Mouse (Mus musculus): ENCODE measurements around the gene Cphx3. TPM values are rescaled to one million over a fixed set of nuclear protein-coding genes. Genes with fewer than 3 reads are reported as not detected.
A peak's percentile ranks its signal among the peaks of the same experiment; 100 is the strongest.
"Not testable (repeated sequence)": the region's sequence is repeated elsewhere in the genome, so short reads cannot be mapped to it uniquely, and the experiment has no call there.

Gene Cphx3
- polyA plus RNA-seq, 1 experiment from 2014 or later, result not detected

GRCm38 (mm10) chr14:26237183-26237582 is 155.1 kb downstream of the Cphx3 start:
- no CpG with 5 or more reads among the region's 2 CpGs for WGBS
- not testable (repeated sequence) for H3K36me3 ChIP-seq (ENCODE audit: insufficient read depth); ATAC-seq (ENCODE audit: insufficient read depth); H3K27me3 ChIP-seq (ENCODE audit: insufficient read depth, low read length); H3K4me1 ChIP-seq (ENCODE audit: insufficient read depth); H3K9me3 ChIP-seq (ENCODE audit: low read depth, low read length); H3K4me3 ChIP-seq (ENCODE audit: low read depth, low read length); H3K27ac ChIP-seq (ENCODE audit: low read depth); DNase-seq; H3K4me2 ChIP-seq; H3K9ac ChIP-seq

- ATAC-seq (ENCODE audit: insufficient read depth), result peak; percentile 94
- not testable (repeated sequence) for H3K4me3 ChIP-seq (ENCODE audit: low read depth, low read length); DNase-seq; H3K9ac ChIP-seq; H3K4me2 ChIP-seq; H3K27me3 ChIP-seq (ENCODE audit: insufficient read depth, low read length); H3K27ac ChIP-seq (ENCODE audit: low read depth); H3K9me3 ChIP-seq (ENCODE audit: low read depth, low read length); H3K36me3 ChIP-seq (ENCODE audit: insufficient read depth); H3K4me1 ChIP-seq (ENCODE audit: insufficient read depth)
- WGBS, result no CpG with 5 or more reads among the region's 25 CpGs
These were observed 175.9 kb downstream of the Cphx3 start, which contains the start of gene Duxbl3 for GRCm38 (mm10) chr14:26257756-26258617. TSS of gene Duxbl3 (plus strand) at chr14:26257962.

DNA sequence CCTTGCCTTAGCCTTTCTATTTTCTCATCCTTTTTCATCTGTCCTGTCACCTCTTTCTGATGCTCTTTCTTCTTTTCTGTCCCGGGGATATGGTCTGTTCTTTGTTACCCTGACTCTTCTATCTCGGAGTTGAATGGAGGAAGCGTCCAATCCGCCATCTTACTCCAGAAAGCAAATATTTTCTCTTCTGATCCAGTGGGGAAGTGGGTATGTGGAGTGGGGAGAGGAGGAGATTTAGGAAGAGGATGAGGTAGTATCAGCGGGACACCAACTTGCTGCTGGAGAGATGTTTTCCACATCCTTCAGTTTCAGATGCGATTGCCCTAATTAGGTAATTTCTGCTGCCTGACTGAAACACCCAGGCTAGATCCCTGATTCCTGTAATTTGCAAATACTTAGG is 176.6 kb downstream of the Cphx3 start:
- not testable (repeated sequence) for H3K27ac ChIP-seq (ENCODE audit: low read depth); H3K9ac ChIP-seq; H3K36me3 ChIP-seq (ENCODE audit: insufficient read depth); H3K4me3 ChIP-seq (ENCODE audit: low read depth, low read length); H3K4me2 ChIP-seq; H3K27me3 ChIP-seq (ENCODE audit: insufficient read depth, low read length); ATAC-seq (ENCODE audit: insufficient read depth); H3K4me1 ChIP-seq (ENCODE audit: insufficient read depth); H3K9me3 ChIP-seq (ENCODE audit: low read depth, low read length); DNase-seq
- WGBS, result no CpG with 5 or more reads among the region's 6 CpGs

Other genes starting within 250 kb of the Cphx3 start
- 19.4 and 23.7 TPM in 2 replicates for gene Anxa11, start 240.1 kb upstream of the Cphx3 start, polyA plus RNA-seq (2014; fragmentation: Nextera tagmentation; extraction: Ambion mirVana)
- 0.53 and 1.4 TPM in 2 replicates for gene Plac9a, start 179.2 kb upstream of the Cphx3 start, polyA plus RNA-seq (2014; fragmentation: Nextera tagmentation; extraction: Ambion mirVana)
- gene Tmem254a, start 154.6 kb upstream of the Cphx3 start, polyA plus RNA-seq (2014; fragmentation: Nextera tagmentation; extraction: Ambion mirVana), result 1.6 and 4.5 TPM in 2 replicates
- gene Cphx1, start 144.0 kb upstream of the Cphx3 start, polyA plus RNA-seq (2014; fragmentation: Nextera tagmentation; extraction: Ambion mirVana), result not detected in 2 replicates
- gene Duxbl1, start 103.7 kb upstream of the Cphx3 start, polyA plus RNA-seq (2014; fragmentation: Nextera tagmentation; extraction: Ambion mirVana), result 0.68 and 2.0 TPM in 2 replicates
- 22.7 and 28.1 TPM in 2 replicates for gene Gm9780, start 39.6 kb upstream of the Cphx3 start, polyA plus RNA-seq (2014; fragmentation: Nextera tagmentation; extraction: Ambion mirVana)
- gene Tmem254c, start 14.9 kb upstream of the Cphx3 start, polyA plus RNA-seq (2014; fragmentation: Nextera tagmentation; extraction: Ambion mirVana), result 35.0 and 37.1 TPM in 2 replicates
- gene Cphx2, start 781 bp upstream of the Cphx3 start, polyA plus RNA-seq (2014; fragmentation: Nextera tagmentation; extraction: Ambion mirVana), result not detected in 2 replicates
- 2.9 TPM in 1 of 2 replicates, not detected in the other for gene Duxbl2, start 36.1 kb downstream of the Cphx3 start, polyA plus RNA-seq (2014; fragmentation: Nextera tagmentation; extraction: Ambion mirVana)
- gene Plac9b, start 100.2 kb downstream of the Cphx3 start, polyA plus RNA-seq (2014; fragmentation: Nextera tagmentation; extraction: Ambion mirVana), result 24.1 and 30.4 TPM in 2 replicates
- 23.6 and 24.2 TPM in 2 replicates for gene Tmem254b, start 124.7 kb downstream of the Cphx3 start, polyA plus RNA-seq (2014; fragmentation: Nextera tagmentation; extraction: Ambion mirVana)
- 0.69 and 2.3 TPM in 2 replicates for gene Duxbl3, start 175.7 kb downstream of the Cphx3 start, polyA plus RNA-seq (2014; fragmentation: Nextera tagmentation; extraction: Ambion mirVana)

Measured in lung, embryonic 14.5 days (tissue).